Mouse (Mus musculus) myocyte (in vitro differentiated cells): ENCODE measurements around the gene Plekha8.

Experiments used
- E2F4 ChIP-seq: IDR thresholded peaks from one replicate; pipeline ENCODE4 v1.6.1; 2011; ENCODE audit warnings: mild to moderate bottlenecking, control low read depth, moderate library complexity; ENCODE audit not compliant: insufficient read depth
- POLR2A ChIP-seq: IDR thresholded peaks from one replicate; pipeline ENCODE4 v1.6.1; 2011; ENCODE audit warnings: low read depth, mild to moderate bottlenecking, control low read depth, moderate library complexity; ENCODE audit not compliant: insufficient read length
- USF1 ChIP-seq: IDR thresholded peaks from one replicate; pipeline ENCODE4 v1.6.1; 2011; ENCODE audit warnings: low read depth, mild to moderate bottlenecking, control low read depth, moderate library complexity

DNA sequence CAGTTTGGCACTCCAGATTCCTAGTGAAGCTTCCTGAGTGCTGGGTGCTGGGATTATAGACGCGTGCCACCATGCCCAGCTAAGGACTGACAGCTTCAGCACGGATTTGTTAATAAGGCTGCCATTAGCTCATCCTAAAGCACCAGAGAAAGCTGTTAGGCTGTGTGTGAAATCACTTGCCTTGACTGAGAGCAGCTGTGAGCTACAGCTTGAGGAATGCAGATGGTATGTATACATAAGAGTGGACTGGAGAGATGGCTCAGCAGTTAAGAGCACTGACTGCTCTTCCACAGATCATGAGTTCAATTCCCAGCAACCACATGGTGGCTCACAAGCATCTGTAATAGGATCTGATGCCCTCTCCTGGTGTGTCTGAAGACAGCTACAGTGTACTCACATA lies 22.5 kb downstream of the Plekha8 start:
- TF ChIP-seq POLR2A (no peak), E2F4 (no peak), USF1 (no peak)
